Mouse (Mus musculus): Measurements from ENCODE around the gene Lrrc3c. TPM values are rescaled to one million over a fixed set of nuclear protein-coding genes. Genes with fewer than 3 reads are reported as not detected.
A peak's percentile ranks its signal among the peaks of the same experiment; 100 is the strongest.

Lrrc3c gene
- polyA plus RNA-seq, 1 experiment from 2014 or later = not detected

DNA sequence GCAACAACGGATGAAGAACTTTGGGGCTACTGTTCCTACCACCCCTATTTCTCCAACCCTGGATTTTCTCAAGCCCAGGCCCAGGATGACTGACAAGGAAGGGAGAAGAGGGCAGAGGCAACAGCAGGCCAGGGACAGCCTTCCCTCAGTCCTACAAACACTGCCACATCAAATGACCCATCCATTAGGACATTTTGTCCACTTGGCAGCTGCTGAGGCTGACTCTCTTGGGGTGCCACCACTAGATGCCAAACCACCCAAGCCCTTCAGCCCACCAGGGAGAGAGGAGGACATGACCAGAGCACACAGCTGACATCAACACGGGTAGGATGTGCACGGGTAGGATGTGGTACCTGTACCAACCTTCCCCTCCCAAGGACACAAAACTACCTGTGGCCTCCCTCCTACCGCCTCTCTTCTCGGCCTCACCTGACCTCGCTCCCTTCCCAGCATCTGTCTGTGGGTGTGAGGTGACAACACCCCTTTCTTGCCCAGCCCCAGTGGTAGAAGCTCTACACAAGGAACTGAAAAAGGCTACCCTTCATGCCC lies 13.4 kb upstream of the Lrrc3c start:
- DNase-seq (ENCODE audit: low read depth, low spot score) (no peak), ATAC-seq (no peak)
- TF ChIP-seq CTCF (IDR thresholded peaks at IDR 0.05) = no peak
- in situ Hi-C loops (cut with MboI; ENCODE audit: low pct_unique_long_range_greater_than_20kb) = loop anchor here (5.0 kb wide), 1 partner anchor 32 kb away; the partner anchor contains the start of gene Zpbp2
- CTCF ChIA-PET = no interaction called here
- no peaks in the 10 kb centered on the region for H3K27me3 ChIP-seq
- POLR2A ChIA-PET = interaction anchor here (0.6 kb wide), 1 partner anchor 1520 kb away, joined by 3 read pairs; no protein-coding TSS in a partner anchor

DNA sequence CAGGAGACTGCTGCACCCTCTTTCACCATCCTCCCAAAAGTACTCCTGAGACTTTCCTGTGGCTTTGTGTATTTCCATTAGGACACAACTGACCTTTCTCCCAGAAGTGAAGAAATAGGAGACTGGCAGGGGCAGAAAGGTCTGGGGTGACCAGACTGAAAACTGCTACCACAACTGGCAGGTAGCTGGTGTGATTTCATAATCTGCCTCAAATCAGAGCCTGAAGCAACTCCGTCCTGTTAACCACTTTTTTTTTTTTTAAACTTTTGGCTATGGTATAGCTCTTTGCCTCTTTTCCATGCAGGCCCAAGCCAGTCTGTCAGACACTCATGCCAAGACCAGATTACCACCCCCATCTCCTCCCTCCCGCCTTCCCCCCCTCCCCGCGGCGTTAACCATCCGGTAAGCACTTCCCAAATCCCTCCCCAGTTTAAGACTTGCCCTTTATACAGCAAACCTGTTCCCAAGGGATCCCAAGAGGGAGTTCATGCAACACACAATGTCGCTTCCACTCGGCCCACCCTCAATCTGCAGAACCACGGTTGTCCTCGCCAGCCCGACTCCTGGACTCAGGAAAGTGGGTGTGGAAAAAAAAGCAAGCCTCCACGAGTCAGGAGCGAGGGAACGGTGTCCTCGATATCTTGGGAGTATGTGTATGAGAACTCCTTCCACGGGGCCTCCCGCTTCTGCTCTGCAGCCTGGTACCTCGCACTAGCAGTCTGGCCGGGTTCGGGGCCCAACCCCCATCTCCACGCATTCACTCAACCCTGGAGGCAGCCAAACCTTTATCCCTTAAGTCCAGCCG lies 11.8 kb upstream of the Lrrc3c start:
- in situ Hi-C loops (cut with MboI; ENCODE audit: low pct_unique_long_range_greater_than_20kb) = loop anchor here (5.0 kb wide), 1 partner anchor 34 kb away; the partner anchor contains the start of gene Zpbp2
- POLR2A ChIA-PET = interaction anchor here (0.6 kb wide), 2 partner anchors 95 to 128 kb away, joined by 3 to 6 read pairs; no protein-coding TSS in a partner anchor
- no peak for TF ChIP-seq CTCF (IDR thresholded peaks at IDR 0.05)
- peak; percentile 8 for ATAC-seq
- CTCF ChIA-PET = interaction anchor here (1.0 to 3.6 kb wide), 2 partner anchors 11 to 35 kb away, joined by 3 to 11 read pairs; partner anchors contain the start of gene Zpbp2
- no peak for DNase-seq (ENCODE audit: low read depth, low spot score)
- H3K27me3 ChIP-seq = peaks cover 9% of the 10 kb centered on the region

- ChIA-PET CTCF (interaction anchor here (1.0 to 3.6 kb wide), 2 partner anchors 10 to 36 kb away, joined by 3 to 11 read pairs; partner anchors contain the start of gene Zpbp2), POLR2A (interaction anchor here (0.6 to 1.1 kb wide), 3 partner anchors 35 to 129 kb away, joined by 3 to 6 read pairs (median 3); no protein-coding TSS in a partner anchor)
- peaks cover 9% of the 10 kb centered on the region for H3K27me3 ChIP-seq
- in situ Hi-C loops (cut with MboI; ENCODE audit: low pct_unique_long_range_greater_than_20kb) = loop anchor here (5.0 kb wide), 1 partner anchor 35 kb away; the partner anchor contains the start of gene Zpbp2
- no peak for TF ChIP-seq CTCF (IDR thresholded peaks at IDR 0.05)
- DNase-seq (ENCODE audit: low read depth, low spot score) (peak; percentile 72), ATAC-seq (peak; percentile 75)
Observed at GRCm38 (mm10) chr11:98586892-98587563, 11.1 kb upstream of the Lrrc3c start, which contains the start of gene Ormdl3. Ormdl3 (minus strand) TSS chr11:98587368.

GRCm38 (mm10) chr11:98587684-98588546 lies 10.2 kb upstream of the Lrrc3c start:
- TF ChIP-seq CTCF (IDR thresholded peaks at IDR 0.05) = no peak
- in situ Hi-C loops (cut with MboI; ENCODE audit: low pct_unique_long_range_greater_than_20kb) = loop anchor here (5.0 kb wide), 1 partner anchor 36 kb away; the partner anchor contains the start of gene Zpbp2
- ChIA-PET POLR2A (interaction anchor here (0.6 to 1.1 kb wide), 2 partner anchors 27 to 36 kb away, joined by 3 read pairs; no protein-coding TSS in a partner anchor), CTCF (interaction anchor here (1.0 to 3.6 kb wide), 2 partner anchors 10 to 37 kb away, joined by 3 to 11 read pairs; partner anchors contain the start of genes Lrrc3c and Zpbp2)
- DNase-seq (ENCODE audit: low read depth, low spot score) (no peak), ATAC-seq (no peak)
- H3K27me3 ChIP-seq = peaks cover 12% of the 10 kb centered on the region

DNA sequence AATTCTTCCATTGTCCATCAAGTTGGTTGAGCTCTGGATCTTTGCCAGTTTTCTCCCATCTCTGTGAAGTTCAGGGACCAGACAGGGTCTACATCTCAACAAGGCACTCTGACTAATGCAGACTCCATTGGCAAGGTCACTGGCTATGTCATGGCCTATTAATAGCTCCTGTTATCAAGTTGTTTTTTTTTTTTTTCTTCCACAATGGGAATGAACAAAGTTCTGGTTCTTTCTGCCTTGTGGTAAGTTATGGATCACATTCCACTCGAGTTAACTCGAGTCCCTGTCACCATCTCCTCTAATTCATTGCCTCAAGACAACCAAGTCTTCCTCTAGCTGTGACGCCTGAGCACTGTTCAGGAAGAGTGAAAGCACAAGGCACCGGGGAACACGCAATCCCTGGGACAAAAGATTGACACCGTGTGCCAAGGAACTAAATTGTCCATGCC lies 9.2 kb upstream of the Lrrc3c start:
- ATAC-seq (no peak), DNase-seq (ENCODE audit: low read depth, low spot score) (no peak)
- peaks cover 18% of the 10 kb centered on the region for H3K27me3 ChIP-seq
- TF ChIP-seq CTCF (IDR thresholded peaks at IDR 0.05) = no peak
- ChIA-PET POLR2A (interaction anchor here (0.6 kb wide), 2 partner anchors 28 to 133 kb away, joined by 3 to 7 read pairs; no protein-coding TSS in a partner anchor), CTCF (interaction anchor here (3.6 kb wide), 1 partner anchor 38 kb away, joined by 11 read pairs; the partner anchor contains the start of gene Zpbp2)
- in situ Hi-C loops (cut with MboI; ENCODE audit: low pct_unique_long_range_greater_than_20kb) = loop anchor here (5.0 kb wide), 1 partner anchor 37 kb away; the partner anchor contains the start of gene Zpbp2

GRCm38 (mm10) chr11:98589306-98589705 lies 8.8 kb upstream of the Lrrc3c start:
- TF ChIP-seq CTCF (IDR thresholded peaks at IDR 0.05) = no peak
- in situ Hi-C loops (cut with MboI; ENCODE audit: low pct_unique_long_range_greater_than_20kb) = loop anchor here (5.0 kb wide), 1 partner anchor 37 kb away; the partner anchor contains the start of gene Zpbp2
- POLR2A ChIA-PET = interaction anchor here (0.6 kb wide), 1 partner anchor 133 kb away, joined by 7 read pairs; no protein-coding TSS in a partner anchor
- CTCF ChIA-PET = interaction anchor here (3.6 kb wide), 1 partner anchor 38 kb away, joined by 11 read pairs; the partner anchor contains the start of gene Zpbp2
- ATAC-seq (no peak), DNase-seq (ENCODE audit: low read depth, low spot score) (no peak)
- peaks cover 18% of the 10 kb centered on the region for H3K27me3 ChIP-seq

- ChIA-PET POLR2A (no interaction called here), CTCF (no interaction called here)
- TF ChIP-seq CTCF (IDR thresholded peaks at IDR 0.05) = no peak
- DNase-seq (ENCODE audit: low read depth, low spot score) = no peak
- in situ Hi-C loops (cut with MboI; ENCODE audit: low pct_unique_long_range_greater_than_20kb) = no loop called here
- no peak for ATAC-seq
- H3K27me3 ChIP-seq = peaks cover 18% of the 10 kb centered on the region
Observed at GRCm38 (mm10) chr11:98590548-98591445, 7.3 kb upstream of the Lrrc3c start.

DNA sequence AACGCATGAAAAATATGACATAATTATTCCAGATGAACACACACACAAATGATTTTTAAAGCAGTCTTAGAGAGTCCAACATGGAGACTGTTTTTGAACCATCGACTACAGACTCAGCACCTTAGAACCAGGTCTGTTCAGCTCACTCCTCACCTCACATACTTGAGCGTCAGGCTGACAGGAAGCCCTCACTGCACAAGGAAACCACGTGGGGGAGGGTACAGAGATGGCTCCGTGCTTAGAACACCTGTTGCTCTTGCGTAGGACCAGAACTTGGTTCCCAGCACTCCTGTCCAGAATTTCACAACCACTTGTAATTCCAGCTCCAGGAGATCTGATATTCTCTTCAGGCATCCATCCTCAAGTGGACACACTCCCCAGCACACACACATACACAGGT lies 3.1 kb upstream of the Lrrc3c start:
- ChIA-PET CTCF (no interaction called here), POLR2A (no interaction called here)
- peaks cover 36% of the 10 kb centered on the region for H3K27me3 ChIP-seq
- ATAC-seq (no peak), DNase-seq (ENCODE audit: low read depth, low spot score) (no peak)
- in situ Hi-C loops (cut with MboI; ENCODE audit: low pct_unique_long_range_greater_than_20kb) = no loop called here
- no peak for TF ChIP-seq CTCF (IDR thresholded peaks at IDR 0.05)
